Mouse (Mus musculus) 416B (cell line): ENCODE measurements around the gene Ybx3.

Experiments
- DNase-seq: peaks from one replicate; pipeline ENCODE4 v3.0.0; 2011; ENCODE audit warnings: low read depth

Gene Ybx3

GRCm38 (mm10) chr6:131388040-131389021 is at the start of gene Ybx3:
Ybx3 (minus strand) TSS chr6:131388476.
- DNase-seq: peak; percentile 84

DNA sequence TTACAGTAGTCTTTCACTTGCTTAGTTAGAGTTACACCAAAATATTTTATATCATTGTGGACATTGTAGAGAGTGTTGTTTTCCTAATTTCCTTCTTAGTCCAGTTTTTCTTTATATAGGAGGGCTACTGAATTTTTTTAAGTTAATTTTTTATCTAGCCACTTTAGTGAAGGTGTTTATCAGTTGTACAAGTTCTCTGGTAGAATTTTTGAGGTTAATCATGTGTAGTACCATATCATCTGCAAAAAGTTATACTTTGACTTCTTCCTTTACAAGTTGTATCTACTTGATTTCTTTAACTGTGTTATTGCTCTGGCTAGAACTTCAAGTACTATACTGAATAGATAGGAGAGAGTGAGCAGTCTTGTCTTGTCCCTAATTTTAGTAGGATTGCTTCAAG is 48.4 kb upstream of the Ybx3 start:
- no peak for DNase-seq

- DNase-seq: no peak
These were observed 45.8 kb upstream of the Ybx3 start for GRCm38 (mm10) chr6:131434088-131434487.

- DNase-seq: no peak
These were observed 45.1 kb upstream of the Ybx3 start for GRCm38 (mm10) chr6:131433153-131434048.

DNA sequence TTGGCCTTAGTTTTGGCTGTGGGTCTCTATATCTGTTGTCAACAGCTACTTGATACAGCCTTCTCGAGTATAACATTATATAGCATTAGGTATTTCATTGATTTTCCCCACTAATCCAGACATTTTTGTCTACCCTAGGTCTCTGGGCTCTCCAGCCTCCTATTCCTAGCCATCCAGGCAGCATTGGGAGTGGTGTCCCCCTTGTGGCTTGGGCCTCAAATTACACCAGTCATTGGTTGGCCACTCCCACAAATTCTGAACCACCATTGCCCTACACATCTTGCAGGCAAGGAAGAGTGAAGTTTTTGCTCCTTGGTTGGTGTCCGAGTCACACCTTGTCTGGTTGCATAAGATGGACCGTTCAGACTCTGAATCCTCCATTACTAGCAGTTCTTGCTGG is 33.3 kb upstream of the Ybx3 start:
- peak; percentile 40 for DNase-seq

DNA sequence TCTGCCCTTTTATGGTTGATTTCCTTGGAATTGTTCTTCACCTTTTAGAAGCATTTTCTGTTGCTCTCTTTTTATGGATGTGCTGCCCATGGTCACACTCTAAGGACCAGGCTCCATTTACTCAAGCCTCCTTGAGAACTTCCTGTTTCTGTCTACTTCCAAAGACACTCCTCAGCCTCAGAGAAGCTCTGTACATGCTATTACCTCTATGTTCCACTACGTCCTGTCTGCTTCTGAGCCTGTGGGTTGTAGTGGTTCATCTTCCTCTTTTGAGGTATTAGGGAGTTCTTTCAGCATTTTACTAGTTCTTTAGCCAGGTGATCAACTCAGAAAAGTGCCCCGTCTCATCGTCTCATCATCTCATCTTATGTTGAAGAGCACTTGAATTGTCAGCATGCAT is 31.3 kb upstream of the Ybx3 start:
- DNase-seq: peak; percentile 30

- peak; percentile 69 for DNase-seq
These were observed 30.5 kb upstream of the Ybx3 start for GRCm38 (mm10) chr6:131418770-131419169.

GRCm38 (mm10) chr6:131411116-131411843 is 23.0 kb upstream of the Ybx3 start:
- peak; percentile 42 for DNase-seq

GRCm38 (mm10) chr6:131406957-131407356 is 18.7 kb upstream of the Ybx3 start:
- no peak for DNase-seq

- no peak for DNase-seq
These were observed 17.6 kb upstream of the Ybx3 start for GRCm38 (mm10) chr6:131405896-131406295.

DNA sequence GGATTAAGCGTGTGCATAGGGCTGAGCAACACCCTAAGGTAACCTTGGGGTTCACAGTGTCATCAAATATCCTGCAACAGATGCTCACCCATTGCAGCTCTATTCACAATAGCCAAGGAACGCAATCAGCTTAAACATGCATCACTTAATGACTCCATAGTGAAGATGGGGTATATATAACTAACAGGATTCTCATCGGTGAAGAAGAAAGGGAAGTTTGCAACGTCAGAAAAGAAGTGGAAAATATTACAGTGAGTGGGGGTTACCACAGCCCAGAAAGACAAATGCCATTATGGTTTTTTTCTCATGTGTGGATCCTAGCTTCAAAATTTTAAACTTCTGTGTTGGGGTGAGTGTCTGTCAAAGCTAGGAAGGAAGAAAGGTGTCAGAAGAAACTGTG is 16.9 kb upstream of the Ybx3 start:
- DNase-seq: no peak

- DNase-seq: no peak
These were observed 16.0 kb upstream of the Ybx3 start for GRCm38 (mm10) chr6:131404260-131404659.

- DNase-seq: no peak
These were observed 14.8 kb upstream of the Ybx3 start for GRCm38 (mm10) chr6:131403036-131403435.

GRCm38 (mm10) chr6:131402606-131403005 is 14.3 kb upstream of the Ybx3 start:
- DNase-seq: no peak

- DNase-seq: no peak
These were observed 13.0 kb upstream of the Ybx3 start for GRCm38 (mm10) chr6:131401259-131401658.

DNA sequence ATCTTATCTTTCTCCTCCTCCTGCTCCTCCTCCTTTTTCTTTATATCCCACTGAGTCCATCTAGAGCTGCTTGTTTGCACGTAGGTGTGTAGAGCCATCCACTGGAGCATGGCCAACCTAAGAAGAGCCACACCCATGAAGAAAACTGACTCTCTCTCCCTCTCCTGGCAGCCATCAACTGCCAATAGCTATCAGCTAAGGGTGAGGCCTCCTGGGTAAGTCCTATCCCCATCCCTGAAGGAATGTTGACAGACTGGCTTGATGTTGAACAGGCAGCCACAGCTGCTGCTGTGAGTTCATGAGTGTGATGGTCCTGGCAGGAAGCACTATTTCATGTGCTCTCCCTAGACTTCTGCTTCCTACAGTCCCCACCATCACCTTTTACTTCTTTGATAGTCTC is 8.4 kb upstream of the Ybx3 start:
- DNase-seq: no peak

DNA sequence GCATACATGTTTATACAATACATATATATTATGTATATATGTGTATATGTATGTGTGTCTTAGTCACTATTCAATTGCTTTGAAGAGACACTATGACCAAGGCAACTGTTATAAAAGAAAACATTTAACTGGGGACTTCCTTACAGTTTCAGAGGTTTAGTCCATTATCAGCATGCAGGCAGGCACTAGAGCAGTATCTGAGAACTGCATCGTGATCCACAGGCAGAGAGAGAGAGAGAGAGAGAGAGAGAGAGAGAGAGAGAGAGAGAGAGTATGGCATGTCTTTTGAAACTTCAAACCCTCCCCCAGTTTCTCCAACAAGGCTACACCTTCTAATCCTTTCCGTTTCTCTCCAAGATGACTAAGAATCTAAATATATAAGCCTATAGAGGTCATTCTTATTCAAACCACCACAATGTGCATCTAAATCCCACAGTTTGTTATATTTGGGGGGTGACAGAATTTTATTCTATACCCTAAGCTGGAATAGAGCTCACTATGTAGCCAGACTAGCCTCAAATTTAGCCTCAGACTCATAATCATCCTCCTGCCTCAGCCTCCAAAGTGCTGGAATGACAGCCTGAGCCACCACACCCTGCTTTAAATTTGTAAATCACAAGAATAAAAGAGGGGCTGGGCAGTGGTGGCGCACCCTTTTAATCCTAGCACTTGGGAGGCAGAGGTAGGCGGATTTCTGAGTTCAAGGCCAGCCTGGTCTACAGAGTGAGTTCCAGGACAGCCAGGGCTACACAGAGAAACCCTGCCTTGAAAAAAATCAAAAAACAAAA is 5.8 kb upstream of the Ybx3 start:
- DNase-seq: no peak

DNA sequence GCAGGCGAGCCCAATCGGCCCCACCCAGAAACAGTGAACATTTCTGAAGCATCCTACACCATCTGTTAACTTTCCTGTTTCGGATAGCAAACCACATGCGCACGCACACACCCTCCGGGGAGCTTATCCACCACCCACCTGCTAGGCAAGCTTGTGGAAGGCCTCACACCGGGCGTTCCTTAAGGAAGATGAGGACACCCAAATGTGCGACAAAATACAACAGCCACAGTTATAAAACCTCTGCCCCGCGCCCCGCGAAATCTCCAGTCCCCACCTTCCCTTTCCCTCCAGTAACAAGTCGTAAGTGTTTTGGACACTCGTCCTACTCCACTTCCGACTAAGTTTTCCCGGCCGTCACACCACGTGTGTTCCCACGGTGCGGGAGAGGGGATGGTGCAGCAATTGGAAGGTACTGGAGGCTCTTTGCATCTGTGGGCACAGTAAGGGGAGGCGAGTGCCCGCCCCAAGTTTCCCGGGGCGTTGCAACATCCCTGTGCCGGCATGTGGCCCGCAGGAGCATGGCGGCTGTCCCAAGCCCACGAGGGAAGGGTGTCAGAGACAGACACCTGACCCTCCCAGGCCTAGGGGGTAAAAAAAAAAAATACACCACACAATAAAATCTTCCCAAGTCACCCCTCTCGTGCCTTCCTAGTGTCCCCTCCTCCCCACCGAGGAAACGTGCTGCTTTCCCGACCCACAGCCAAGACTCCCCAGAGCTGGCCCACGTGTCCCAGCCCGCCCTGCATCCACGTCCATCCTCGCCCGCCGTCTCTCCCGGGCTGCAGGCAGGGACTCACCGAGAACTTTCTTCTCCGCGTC is 846 bp downstream of the Ybx3 start:
- peak; percentile 85 for DNase-seq

DNA sequence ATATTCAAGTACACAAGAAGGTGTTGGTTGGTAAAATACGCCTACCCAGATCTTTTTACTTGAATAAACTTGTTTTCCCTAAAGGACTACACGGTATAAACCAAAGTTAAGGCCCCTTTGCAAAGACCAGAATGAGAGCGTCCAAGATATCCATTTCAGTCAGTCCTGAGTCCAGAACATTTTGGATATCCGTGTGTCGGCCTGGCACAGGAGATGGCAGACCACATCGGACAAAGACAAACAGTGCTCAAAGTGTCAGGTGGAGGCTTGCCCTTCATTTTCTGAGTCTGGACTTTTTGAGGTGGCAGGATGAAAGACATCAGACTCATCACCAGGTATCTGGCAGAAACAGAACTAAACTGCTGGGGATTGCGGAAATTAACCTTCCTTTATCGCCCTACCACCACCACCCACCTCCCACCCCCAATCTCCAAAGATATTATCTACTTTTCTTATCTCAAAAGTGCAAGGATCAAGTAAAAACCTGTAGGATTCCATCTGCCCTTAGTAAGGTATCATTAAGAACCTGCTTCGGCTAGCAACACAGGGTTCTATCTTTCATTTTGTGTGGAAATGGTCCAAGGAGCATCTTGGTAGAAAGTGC is 1.8 kb downstream of the Ybx3 start:
- no peak for DNase-seq

DNA sequence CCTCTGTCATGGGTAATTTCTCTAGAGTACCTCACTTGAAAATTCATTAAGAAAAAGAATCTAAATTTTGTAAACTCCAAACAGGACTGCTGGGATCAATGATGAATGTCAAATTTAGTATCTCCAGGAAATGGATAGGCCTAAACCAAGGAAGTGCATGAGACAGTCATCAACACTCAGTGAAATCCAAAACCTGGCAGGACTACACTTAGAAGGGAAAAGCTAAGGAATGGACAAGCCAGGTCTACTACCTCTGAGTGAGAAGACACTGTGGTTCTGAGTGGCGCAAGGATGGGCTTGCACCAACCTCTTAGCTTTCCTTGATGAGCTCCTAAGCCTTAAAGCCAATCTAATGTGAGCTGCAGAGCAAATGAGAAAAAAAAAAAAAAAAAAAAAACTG is 2.8 kb downstream of the Ybx3 start:
- DNase-seq: peak; percentile 60
